In the genomic region with DNA sequence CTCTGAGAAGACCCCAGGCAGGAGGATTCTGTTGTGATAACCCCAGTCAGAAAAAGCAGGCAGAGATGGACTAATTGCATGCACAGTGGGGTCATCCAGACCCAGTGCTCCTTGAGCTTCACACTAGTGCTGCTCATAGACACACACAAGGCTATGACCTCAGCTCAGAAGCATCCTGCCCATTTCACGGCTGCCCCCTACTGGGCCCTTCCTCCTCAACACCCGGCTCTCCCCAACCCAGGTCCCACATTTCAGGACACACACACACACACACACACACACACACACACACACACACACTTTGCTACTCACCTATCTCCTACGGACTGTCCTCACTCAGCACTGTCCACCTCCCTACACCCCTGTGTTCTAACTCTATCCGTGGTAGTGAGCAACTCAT, we compare ENCODE assay signal across 10 mouse cellular contexts. TPM values are rescaled to one million over a fixed set of nuclear protein-coding genes. Genes with fewer than 3 reads are reported as not detected.
A peak's percentile ranks its signal among the peaks of the same experiment; 100 is the strongest.
DNase-seq lines count a peak whose midpoint lies in the region; ATAC-seq and TF ChIP-seq lines count a peak whose summit lies in the region.
"Had no signal": no experiment of that assay in that cellular context is flagged by ENCODE, and none has a peak within 500 bp of the region (broad histone marks: within the 10 kb centered on the region; RNA-seq: fewer than 3 reads in every experiment).

No protein-coding gene starts in this region.

- H3K4me3 ChIP-seq in limb, embryonic 11.5 days (ENCODE audit: low read depth, low read length), result no peak overlapping the region
- no peak overlapping the region for H3K4me3 ChIP-seq in limb, embryonic 10.5 days
- H3K4me3 ChIP-seq in G1E (ENCODE audit: low read depth, low read length), result no peak overlapping the region
- H3K4me3 ChIP-seq: embryonic facial prominence, embryonic 15.5 days; megakaryocyte, embryonic 14.5 days had no signal

- WGBS in limb, embryonic 11.5 days, result 46% methylated on average over 4 of the region's 4 CpGs
- 52% methylated on average over 4 of the region's 4 CpGs for WGBS in limb, embryonic 10.5 days

- TF ChIP-seq POLR2A in brain, embryonic 14.5 days (IDR thresholded peaks at IDR 0.05; ENCODE audit: borderline replicate concordance, extremely low read depth, insufficient read depth, insufficient read length, poor library complexity, severe bottlenecking), result no peak

- H3K9ac ChIP-seq in limb, embryonic 11.5 days (ENCODE audit: low read length), result no peak overlapping the region
- H3K9ac ChIP-seq: embryonic facial prominence, embryonic 15.5 days had no signal

- H3K4me1 ChIP-seq in limb, embryonic 11.5 days (ENCODE audit: control insufficient read depth, insufficient read depth, low read length), result no peaks in the 10 kb centered on the region
- peaks cover 4% of the 10 kb centered on the region; the same call in 1 of the 2 replicates for H3K4me1 ChIP-seq in limb, embryonic 10.5 days
- peaks cover 7% of the 10 kb centered on the region; the same call in 1 of the 2 replicates for H3K4me1 ChIP-seq in G1E (ENCODE audit: insufficient read depth, low read depth, low read length)
- H3K4me1 ChIP-seq: embryonic facial prominence, embryonic 15.5 days had no signal

- 0 out of 2 replicates have a peak, but pooled peaks have one; percentile 13 for TF ChIP-seq CTCF in G1E (IDR thresholded peaks at IDR 0.05; ENCODE audit: low read depth, low read length)
- peak; percentile 51; the same call in 1 of the 2 replicates for TF ChIP-seq CTCF in brain, embryonic 14.5 days (IDR thresholded peaks at IDR 0.05; ENCODE audit: borderline replicate concordance, extremely low read depth, insufficient read depth, insufficient read length)

- intact Hi-C loops in heart, postnatal 14 days (cut with DNase I), result no loop called here

- no peaks in the 10 kb centered on the region for H3K9me3 ChIP-seq in limb, embryonic 11.5 days (ENCODE audit: control insufficient read depth, low read length)
- H3K9me3 ChIP-seq in limb, embryonic 10.5 days (replicated peaks), result no peaks in the 10 kb centered on the region
- H3K9me3 ChIP-seq in G1E (replicated peaks), result no peaks in the 10 kb centered on the region
- H3K9me3 ChIP-seq: embryonic facial prominence, embryonic 15.5 days; megakaryocyte, embryonic 14.5 days had no signal

- H3K4me2 ChIP-seq in limb, embryonic 11.5 days (ENCODE audit: low read depth, severe bottlenecking), result no peak overlapping the region; the same call in 1 of the 2 replicates
- H3K4me2 ChIP-seq: embryonic facial prominence, embryonic 15.5 days had no signal

- H3K27ac ChIP-seq in limb, embryonic 11.5 days (replicated peaks; ENCODE audit: low read depth, low read length), result no peak overlapping the region
- no peak overlapping the region for H3K27ac ChIP-seq in limb, embryonic 10.5 days
- H3K27ac ChIP-seq: embryonic facial prominence, embryonic 15.5 days had no signal

- no peaks in the 10 kb centered on the region for H3K27me3 ChIP-seq in limb, embryonic 11.5 days (ENCODE audit: control insufficient read depth, insufficient read depth, low read length)
- no peaks in the 10 kb centered on the region for H3K27me3 ChIP-seq in limb, embryonic 10.5 days (ENCODE audit: low read depth, poor library complexity, severe bottlenecking)
- no peaks in the 10 kb centered on the region for H3K27me3 ChIP-seq in G1E (ENCODE audit: insufficient read depth, low read length)
- H3K27me3 ChIP-seq: embryonic facial prominence, embryonic 15.5 days had no signal

- ATAC-seq in limb, embryonic 11.5 days (ENCODE audit: insufficient number of reproducible peaks, low FRiP score, low TSS enrichment, low read depth), result peak; percentile 32; the same call in 1 of the 2 replicates
- ATAC-seq in G1E (ENCODE audit: extremely low read depth, insufficient number of reproducible peaks, low FRiP score, poor library complexity, severe bottlenecking), result no peak

- peaks cover 32% of the 10 kb centered on the region for H3K36me3 ChIP-seq in limb, embryonic 11.5 days (ENCODE audit: control insufficient read depth, insufficient read depth, low read length)
- peaks cover 67% of the 10 kb centered on the region for H3K36me3 ChIP-seq in limb, embryonic 10.5 days
- H3K36me3 ChIP-seq in G1E (replicated peaks), result peaks cover 87% of the 10 kb centered on the region

- peak; percentile 54 for DNase-seq in limb, embryonic 11.5 days (ENCODE audit: low spot score)
- DNase-seq in limb, embryonic 10.5 days (ENCODE audit: low spot score), result no peak
- no peak for DNase-seq in G1E (ENCODE audit: low spot score)
- no peak for DNase-seq in brain, embryonic 14.5 days (ENCODE audit: low read depth)
- DNase-seq in heart, postnatal 14 days, result peak; percentile 64 to 73
- peak; percentile 73 for DNase-seq in lung, postnatal 14 days
- DNase-seq in thymus, postnatal 4 days, result peak; percentile 82
- no peak for DNase-seq in spleen, postnatal 4 days (ENCODE audit: low spot score in 2 of 2)

RNA-seq across cellular contexts. Expression of gene Nudt14, which starts 16.4 kb away (rescaled TPM):
- 87.9 and 90.1 TPM in 2 replicates for polyA plus RNA-seq in limb, embryonic 11.5 days (2014; fragmentation: Nextera tagmentation; extraction: Ambion mirVana)
- polyA plus RNA-seq in limb, embryonic 10.5 days (2016; fragmentation: Nextera tagmentation; extraction: Ambion mirVana), result 76.7 and 79.7 TPM in 2 replicates
- total RNA-seq in G1E (2014; fragmentation: Nextera tagmentation) (6.2 and 9.2 TPM in 2 replicates), G1E (2017) (22.2 and 28.1 TPM in 2 replicates)
- polyA plus RNA-seq in G1E (2012), result 13.3 and 13.7 TPM in 2 replicates
- polyA plus RNA-seq in brain, embryonic 14.5 days (2012; rRNA removed), result 34.9 and 47.3 TPM in 2 replicates
- 1 to 10 TPM; 8.3 to 8.6 TPM for total RNA-seq in heart, postnatal 14 days (2021)

RNA-seq across cellular contexts. Expression of gene Btbd6, which starts 18.0 kb away (rescaled TPM):
- 26.4 and 27.4 TPM in 2 replicates for polyA plus RNA-seq in limb, embryonic 11.5 days (2014; fragmentation: Nextera tagmentation; extraction: Ambion mirVana)
- 25.6 and 27.9 TPM in 2 replicates for polyA plus RNA-seq in limb, embryonic 10.5 days (2016; fragmentation: Nextera tagmentation; extraction: Ambion mirVana)
- total RNA-seq in G1E (2014; fragmentation: Nextera tagmentation), result 9.0 and 15.9 TPM in 2 replicates
- 10.2 and 11.1 TPM in 2 replicates for total RNA-seq in G1E (2017)
- 68.3 and 101 TPM in 2 replicates for polyA plus RNA-seq in G1E (2012)
- polyA plus RNA-seq in brain, embryonic 14.5 days (2012; rRNA removed), result 61.4 and 61.7 TPM in 2 replicates
- 10 to 100 TPM; 16.8 TPM for total RNA-seq in heart, postnatal 14 days (2021)

RNA-seq across cellular contexts. Expression of gene Jag2, which starts 28.7 kb away (rescaled TPM):
- 4.0 and 4.7 TPM in 2 replicates for polyA plus RNA-seq in limb, embryonic 11.5 days (2014; fragmentation: Nextera tagmentation; extraction: Ambion mirVana)
- polyA plus RNA-seq in limb, embryonic 10.5 days (2016; fragmentation: Nextera tagmentation; extraction: Ambion mirVana), result 3.5 and 4.5 TPM in 2 replicates
- total RNA-seq in G1E (2014; fragmentation: Nextera tagmentation) (1.8 and 3.5 TPM in 2 replicates), G1E (2017) (0.44 and 1.4 TPM in 2 replicates)
- 0.60 and 0.62 TPM in 2 replicates for polyA plus RNA-seq in G1E (2012)
- 46.1 and 74.7 TPM in 2 replicates for polyA plus RNA-seq in brain, embryonic 14.5 days (2012; rRNA removed)
- 10 to 100 TPM; 32.1 to 32.4 TPM for total RNA-seq in heart, postnatal 14 days (2021)

RNA-seq across cellular contexts. Expression of gene Brf1, which starts 42.2 kb away (rescaled TPM):
- 58.8 and 63.0 TPM in 2 replicates for polyA plus RNA-seq in limb, embryonic 11.5 days (2014; fragmentation: Nextera tagmentation; extraction: Ambion mirVana)
- polyA plus RNA-seq in limb, embryonic 10.5 days (2016; fragmentation: Nextera tagmentation; extraction: Ambion mirVana), result 53.5 and 65.9 TPM in 2 replicates
- total RNA-seq in G1E (2014; fragmentation: Nextera tagmentation) (63.4 and 95.9 TPM in 2 replicates), G1E (2017) (76.4 and 77.1 TPM in 2 replicates)
- polyA plus RNA-seq in G1E (2012), result 44.0 and 46.8 TPM in 2 replicates
- polyA plus RNA-seq in brain, embryonic 14.5 days (2012; rRNA removed), result 63.9 and 67.1 TPM in 2 replicates
- total RNA-seq in heart, postnatal 14 days (2021), result 10 to 100 TPM; 28.3 to 28.8 TPM

RNA-seq across cellular contexts. Expression of gene Pacs2, which starts 56.0 kb away (rescaled TPM):
- 11.7 and 13.5 TPM in 2 replicates for polyA plus RNA-seq in limb, embryonic 11.5 days (2014; fragmentation: Nextera tagmentation; extraction: Ambion mirVana)
- 11.7 and 11.8 TPM in 2 replicates for polyA plus RNA-seq in limb, embryonic 10.5 days (2016; fragmentation: Nextera tagmentation; extraction: Ambion mirVana)
- 45.0 and 47.0 TPM in 2 replicates for total RNA-seq in G1E (2014; fragmentation: Nextera tagmentation)
- 17.0 and 18.3 TPM in 2 replicates for total RNA-seq in G1E (2017)
- 19.9 and 21.1 TPM in 2 replicates for polyA plus RNA-seq in G1E (2012)
- 81.8 and 109 TPM in 2 replicates for polyA plus RNA-seq in brain, embryonic 14.5 days (2012; rRNA removed)
- 10 to 100 TPM; 29.0 to 32.1 TPM for total RNA-seq in heart, postnatal 14 days (2021)

Comparison
In these comparisons a context has a peak if more than half of its experiments do, and no peak if none do; other contexts are left out.
1. DNase-seq: peak in limb, embryonic 11.5 days (single experiment), heart, postnatal 14 days (2 of 2), lung, postnatal 14 days (single experiment) and thymus, postnatal 4 days (single experiment); none in limb, embryonic 10.5 days (single experiment), G1E (single experiment), brain, embryonic 14.5 days (single experiment) and spleen, postnatal 4 days (0 of 2).